Mouse (Mus musculus) 3T3-L1 (cell line): ENCODE data around the gene Trmt44.
A peak's percentile ranks its signal among the peaks of the same experiment; 100 is the strongest.
"Not testable (repeated sequence)": the region's sequence is repeated elsewhere in the genome, so short reads cannot be mapped to it uniquely, and the experiment has no call there.

Source experiments
- DNase-seq: peaks from one replicate; pipeline ENCODE4 v3.0.0-alpha.2; 2015; ENCODE audit warnings: low read depth, low spot score

Trmt44 gene

DNA sequence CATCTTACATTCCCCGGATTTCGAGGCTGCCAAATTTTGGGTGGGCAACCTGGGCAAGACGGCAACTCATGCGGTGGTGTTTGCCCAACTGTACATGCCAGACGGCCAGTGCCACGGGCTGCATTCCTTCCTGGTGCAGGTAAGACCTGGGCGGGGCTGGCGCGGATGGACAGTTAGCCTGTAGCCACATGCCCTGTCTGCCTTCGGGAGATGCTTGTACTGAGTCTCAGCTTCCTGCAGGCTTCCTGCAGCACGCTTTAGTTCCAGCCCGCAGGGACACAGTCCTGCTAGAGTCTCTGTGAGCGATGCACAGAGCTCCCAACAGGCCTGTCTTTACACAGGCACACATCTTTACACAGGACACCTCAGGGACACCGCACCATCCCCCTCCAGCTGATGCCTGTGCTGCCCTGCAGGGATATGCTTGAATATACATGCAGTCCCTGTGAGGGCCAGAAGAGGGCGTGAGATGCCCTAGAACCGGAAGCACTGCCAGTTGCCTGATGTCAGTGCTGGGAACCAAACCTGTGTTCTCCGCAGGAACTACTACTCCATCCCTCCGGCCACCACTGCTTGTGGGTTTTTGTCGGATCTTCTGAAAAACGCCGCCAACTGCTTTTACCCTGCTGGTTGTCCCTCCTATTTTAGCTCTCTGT lies 17.3 kb upstream of the Trmt44 start:
- DNase-seq: no peak

DNA sequence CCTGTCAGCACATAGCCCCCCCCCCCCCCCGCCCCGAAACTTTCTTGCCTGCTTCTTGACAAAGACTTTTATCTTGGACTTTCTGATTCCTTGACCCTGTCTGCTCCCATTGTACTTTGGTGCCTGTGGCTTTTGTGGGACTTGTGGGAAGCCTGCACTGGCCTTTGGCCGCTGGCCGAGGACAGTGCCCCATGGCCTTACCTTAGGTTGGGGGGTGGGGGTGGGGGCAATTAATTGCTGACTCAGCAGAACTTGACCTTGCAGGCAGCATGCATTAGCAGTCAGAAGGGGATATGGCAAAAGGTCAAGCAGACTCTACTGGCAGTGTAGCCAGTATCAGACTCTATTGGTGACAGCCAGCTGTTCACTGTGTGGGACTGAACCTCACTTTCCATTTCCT lies 16.6 kb upstream of the Trmt44 start:
- DNase-seq: no peak

DNA sequence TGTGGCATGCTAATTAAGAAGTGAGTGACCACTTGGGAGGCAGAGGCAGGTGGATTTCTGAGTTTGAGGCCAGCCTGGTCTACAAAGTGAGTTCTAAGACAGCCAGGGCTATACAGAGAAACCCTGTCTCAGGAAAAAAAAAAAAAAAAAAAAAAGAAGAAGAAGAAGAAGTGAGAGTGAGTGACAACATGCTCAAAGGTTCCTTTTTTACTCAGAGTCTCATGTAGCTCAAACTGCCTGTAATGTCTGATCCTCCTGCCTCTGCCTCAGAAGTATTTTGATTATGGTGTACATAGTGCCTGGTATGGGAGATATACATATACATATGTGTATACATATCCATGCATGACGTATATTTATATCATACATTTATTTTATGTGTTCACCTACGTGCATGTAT lies 9.4 kb upstream of the Trmt44 start:
- DNase-seq: not testable (repeated sequence)

DNA sequence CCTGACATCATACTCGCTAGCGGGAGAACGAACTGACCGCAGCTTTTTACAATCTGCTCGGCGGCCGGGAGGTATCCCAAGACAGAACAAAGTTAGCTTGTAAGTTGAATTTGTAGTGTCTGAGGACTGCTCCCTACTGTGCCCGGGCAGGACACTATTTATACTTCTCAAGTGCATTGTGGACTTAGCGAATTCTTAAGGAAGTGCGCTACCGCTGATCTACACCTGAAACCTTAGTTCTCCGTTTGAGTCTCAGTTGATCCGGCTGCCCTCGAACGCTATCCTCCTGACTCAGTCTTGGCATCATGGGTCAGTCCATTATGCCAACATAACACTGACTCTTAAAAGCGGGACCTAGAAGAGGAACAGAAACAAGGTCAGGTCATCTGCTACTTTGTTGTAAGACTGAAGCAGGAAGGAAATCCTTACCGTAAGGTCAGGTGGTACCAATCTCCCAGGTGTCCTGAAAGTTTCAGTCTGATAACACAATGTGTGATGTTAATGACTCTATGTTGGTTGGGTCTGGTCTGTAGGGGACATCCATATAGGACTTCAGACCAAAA lies 8.4 kb upstream of the Trmt44 start:
- no peak for DNase-seq

DNA sequence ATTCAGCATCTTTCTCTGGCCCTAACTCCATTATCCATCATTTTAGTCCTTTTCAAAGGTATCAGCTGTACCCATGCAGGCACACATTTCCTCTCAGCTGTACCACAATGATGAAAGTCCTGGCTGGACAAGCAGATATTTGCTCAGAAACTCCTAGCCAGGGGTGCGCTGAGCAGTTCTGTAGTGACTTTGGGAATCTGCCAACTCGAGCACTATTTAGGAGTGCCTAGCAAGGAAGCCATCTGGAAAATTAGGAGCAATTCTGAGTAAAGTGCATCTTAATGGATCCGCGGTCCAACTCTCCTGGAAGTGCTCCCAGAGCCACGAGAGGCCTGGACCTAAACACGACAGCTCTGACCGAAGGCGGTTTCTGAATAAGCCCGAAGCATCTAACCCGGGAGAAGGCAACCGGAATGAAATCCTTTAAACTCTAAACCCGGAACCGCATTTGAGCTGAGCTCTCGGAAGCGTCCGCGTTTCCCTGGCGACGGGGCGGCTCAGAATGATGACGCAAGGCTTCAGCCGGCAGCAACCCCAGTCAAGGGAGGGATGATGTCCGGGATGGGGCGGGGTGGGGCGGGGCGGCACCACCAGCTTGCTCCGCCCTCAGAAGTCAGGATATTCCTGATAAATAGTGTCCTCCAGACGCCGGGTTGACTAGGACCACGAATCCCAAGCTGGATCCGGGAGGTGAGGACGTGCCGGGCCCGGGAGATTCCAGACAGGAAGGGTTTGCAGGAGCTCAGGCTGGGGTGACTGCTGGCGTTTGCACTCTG lies 7.8 kb upstream of the Trmt44 start, which contains the start of gene Acox3:
TSS of gene Acox3 (plus strand) at position 596 of the 776 bp plus-strand sequence.
- peak; percentile 99 for DNase-seq

DNA sequence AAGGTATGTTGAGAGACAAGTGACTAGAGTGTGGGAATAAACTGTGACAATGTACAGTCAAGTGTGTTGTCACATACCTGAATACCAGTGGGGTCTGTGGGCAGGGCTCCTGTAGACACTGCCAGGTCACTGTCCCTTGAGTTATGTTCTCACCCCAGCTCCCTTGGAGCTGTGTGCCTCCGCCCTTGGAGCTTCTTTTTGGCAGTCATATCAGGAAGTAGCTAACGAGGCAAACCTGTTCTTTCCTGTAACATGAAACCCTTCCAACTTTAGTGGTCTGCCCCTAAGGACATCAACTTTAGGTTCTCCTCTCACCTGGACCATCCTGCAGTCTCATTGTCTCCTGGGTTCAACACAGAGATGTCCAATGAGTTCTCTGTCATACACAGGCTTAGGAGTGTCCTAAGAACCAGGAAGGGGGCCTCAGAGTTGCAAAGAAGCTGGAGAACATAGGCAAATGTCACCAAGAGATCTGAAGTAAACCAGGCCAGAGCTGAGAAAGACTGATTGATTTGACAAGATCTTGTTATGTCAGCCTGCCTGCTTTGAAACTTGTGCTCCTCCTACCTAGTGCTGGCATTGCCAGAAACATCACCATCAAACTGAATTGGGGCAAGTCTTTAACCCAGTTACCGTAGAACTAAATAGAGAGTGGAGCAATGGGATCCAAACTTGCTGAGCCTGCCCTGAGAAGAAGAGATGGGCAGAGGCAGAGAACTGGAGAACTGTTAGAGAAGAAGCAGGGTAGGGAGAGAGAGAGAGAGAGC lies 5.5 kb upstream of the Trmt44 start:
- DNase-seq: no peak

DNA sequence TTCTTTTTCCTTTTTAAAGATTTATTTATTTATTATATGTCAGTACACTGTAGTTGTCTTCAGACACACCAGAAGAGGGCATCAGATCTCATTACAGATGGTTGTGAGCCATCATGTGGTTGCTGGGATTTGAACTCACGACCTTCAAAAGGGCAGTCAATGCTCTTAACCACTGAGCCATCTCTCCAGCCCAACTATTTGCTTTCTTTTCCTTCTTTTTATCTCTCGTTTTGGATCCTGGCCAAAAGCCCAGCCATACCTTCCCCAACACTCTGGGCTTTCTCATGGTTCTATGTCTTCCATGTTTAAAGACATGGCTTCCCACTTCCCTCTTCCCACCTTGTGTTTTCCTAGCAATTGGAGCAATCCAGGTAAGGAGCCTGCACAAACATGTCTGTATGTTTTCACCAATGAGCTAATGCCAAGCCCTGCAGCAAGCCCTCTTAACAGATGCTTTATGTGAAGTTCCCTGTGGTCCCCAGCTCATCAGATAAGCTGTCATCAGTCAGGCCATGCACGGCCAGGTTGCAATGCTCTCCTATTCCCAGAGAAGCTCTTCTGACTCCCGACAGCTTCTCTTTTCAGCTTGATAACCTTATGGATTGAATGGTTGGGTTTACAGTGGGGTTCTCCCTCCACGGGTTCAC lies 4.5 kb upstream of the Trmt44 start:
- DNase-seq: no peak

DNA sequence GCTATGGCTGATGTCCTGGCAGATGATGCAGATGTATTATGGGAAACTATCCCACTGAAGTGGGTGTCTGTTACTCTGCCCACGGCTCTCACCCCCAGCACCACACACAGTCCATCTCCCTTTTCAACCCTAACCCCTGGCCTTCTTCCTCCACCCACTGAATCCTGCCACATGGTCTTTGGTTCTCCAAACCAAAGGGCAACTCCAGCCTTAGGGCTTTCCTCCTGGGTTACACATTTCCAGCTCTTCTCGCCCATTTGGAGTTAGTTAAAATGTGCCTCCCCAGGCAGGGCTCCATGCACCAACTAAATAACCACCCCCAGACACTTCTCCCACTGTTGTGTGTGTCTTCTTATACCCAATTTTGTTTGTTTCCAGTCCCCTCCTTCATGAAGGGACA lies 3.5 kb upstream of the Trmt44 start:
- DNase-seq: no peak

DNA sequence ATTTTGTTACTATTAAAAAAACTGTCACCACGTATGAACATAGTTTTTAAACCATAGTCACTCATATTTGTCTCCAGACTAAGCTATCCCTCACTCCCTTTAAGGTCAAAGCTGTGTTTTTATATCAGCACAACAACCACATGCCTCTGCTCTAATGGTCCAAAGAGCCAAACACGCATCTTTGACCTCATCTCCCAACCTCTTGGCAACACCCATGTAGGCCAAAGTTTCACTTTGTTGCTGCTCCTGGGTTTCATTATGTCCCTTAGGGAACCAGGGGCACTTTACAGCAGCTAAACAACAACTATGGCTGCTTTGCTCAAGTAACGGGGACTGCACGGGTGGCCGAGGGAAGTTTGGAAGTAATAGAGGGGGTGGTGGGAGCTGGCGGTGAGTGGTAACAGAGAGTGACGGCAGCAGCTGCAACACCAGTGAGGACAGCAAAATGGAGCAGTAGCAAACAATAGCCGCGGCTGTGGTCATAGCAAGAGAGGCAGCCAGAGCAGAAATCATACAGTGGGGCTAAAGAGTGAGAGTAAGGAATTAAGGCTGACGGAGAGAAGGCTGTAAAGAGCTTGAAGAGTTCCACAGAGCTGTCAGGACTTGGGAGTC lies 1.6 kb upstream of the Trmt44 start:
- no peak for DNase-seq

DNA sequence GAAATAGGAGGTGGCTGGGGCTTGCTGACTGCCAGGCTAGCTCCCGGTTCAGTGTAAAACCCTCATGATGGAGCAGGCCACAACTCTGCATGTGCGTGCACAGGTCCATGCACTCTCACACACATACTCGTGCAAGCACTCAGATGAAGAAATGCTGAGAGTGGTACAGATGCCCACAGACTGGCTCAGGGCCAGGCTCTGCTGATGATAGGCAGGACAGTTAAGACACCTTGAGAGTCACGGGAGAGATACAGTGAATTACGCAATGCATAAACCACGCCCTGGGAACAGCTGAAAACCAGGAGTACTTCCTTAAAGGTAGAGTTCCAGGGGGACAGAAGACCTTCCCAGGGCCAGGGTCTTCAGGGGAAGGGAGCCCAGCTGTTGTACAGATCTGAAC lies 3.3 kb downstream of the Trmt44 start:
- DNase-seq: no peak

DNA sequence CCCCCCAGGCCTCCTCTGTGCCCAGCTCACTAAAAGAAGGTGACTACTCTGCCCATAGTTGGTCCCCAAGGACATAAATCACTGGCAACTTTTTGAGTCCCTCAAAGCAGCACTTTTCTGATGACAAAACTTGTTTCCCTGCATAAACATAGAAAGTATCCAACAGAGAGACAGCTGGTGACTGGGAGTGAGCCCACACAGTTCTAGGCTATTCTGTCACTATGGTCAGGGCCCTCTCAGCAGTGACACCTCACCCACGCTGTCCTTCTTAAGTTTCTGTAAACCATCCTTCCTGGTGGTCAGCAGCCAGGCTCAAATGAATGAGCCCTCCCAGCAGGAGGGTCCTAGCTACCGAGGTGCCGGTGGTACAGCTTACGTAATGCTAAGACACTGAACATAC lies 8.2 kb downstream of the Trmt44 start:
- DNase-seq: no peak

DNA sequence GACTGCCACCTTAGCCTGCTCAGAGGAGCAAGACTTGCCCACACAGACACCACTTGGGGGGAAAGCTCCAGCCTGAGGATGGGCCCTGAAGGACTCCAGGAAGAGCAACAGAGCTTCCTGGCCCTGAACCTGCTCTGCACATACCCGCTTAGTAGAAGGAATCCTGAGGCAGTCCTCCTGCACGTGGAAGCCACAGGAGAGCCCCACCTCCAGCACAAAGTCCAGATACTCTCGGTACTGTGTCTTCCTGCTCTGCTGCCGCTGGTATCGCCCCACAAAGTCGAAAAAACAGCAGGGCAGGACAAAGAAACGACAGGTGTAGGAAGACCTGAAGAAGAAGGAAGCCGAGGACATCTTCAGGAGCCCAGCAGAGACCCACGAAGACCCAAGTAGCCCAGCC lies 9.7 kb downstream of the Trmt44 start:
- DNase-seq: no peak

DNA sequence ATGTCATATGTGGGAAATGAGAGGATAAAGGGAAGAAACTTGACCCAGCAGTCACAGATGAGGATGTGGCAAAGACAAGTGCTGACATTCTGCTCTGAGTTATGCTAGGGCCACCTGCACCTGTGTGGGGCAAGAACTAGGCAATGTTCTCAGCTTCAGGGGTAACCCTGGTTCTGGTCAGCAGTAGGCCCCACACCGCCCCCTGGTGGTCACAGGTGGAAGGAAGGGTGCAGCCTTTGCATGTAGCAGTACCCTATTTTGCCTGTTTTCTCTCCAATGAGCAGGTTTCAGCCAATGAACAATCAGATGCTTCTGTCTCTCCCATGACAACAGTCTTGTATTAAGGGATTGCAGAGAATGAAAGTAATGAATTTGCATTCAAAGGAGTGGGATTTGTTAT lies 11.4 kb downstream of the Trmt44 start:
- peak; percentile 82 for DNase-seq

DNA sequence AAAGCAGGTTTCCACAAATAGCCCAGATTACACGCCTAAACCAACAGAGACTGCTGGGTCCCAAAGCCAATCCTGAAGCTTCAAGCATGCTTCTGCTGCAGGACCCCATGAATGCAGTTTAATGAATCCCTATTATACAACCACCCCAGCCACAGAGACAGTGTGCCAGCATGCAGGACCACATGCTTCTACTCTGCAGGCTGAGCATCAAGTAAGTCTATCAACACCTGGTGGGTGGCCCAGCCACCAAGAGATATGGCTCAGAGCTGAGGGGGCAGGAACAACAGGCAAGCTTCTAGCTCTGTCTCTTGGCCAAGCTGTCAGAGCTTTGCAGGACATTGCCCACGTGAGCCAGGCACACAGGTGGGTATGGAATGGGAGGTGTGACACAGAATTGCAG lies 12.3 kb downstream of the Trmt44 start:
- no peak for DNase-seq

DNA sequence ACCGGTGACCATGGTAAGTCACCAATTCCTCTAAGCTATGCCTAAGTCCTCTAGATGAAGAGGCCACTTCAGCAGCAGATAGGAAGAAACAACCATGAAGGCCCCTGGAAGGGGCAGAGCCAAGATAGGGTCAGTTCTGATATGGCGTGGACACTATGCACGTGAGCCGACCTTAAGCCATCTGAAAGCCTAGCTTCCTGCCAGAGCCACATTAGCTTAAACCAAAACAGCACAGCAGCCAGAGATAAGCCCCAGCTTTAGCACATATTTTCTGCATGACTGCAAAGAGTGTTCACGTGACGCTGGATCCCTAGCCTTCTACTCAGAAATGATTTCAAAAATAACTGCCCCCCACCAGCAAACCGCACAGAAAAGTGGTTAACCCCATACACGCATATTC lies 15.4 kb downstream of the Trmt44 start:
- no peak for DNase-seq

DNA sequence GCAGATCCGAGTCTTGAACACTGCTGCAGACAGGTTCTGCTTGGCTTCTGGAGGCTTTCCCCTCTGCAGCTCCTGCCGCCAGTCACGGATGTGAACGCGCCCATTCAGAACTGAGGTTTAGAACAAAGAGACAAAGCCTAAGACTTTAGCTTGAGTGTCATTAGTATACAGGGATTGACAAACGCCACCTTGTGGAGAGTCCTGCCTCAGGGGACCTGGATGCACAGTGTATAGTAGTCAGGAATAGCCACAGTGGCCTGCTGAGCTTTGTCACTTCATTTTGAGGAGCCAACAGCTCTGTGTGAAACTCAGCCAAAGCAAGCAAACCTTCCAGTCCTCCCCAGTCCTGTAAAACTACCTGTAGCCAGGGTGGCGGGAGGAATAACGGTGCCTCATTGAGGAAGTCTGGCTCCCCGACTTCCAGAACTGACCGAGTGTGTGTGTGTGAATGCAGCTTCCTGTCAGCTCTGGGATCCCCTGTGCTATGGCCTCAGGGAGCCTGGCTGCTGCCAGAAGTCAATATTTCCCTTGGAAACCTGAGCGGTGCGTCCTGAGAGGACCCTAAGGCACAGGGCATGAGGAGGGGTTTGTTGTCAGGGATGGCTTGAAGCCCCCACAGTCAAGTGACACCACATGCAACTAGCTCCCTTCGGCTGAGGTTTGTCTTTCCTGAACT lies 16.8 kb downstream of the Trmt44 start:
- peak; percentile 30 for DNase-seq

DNA sequence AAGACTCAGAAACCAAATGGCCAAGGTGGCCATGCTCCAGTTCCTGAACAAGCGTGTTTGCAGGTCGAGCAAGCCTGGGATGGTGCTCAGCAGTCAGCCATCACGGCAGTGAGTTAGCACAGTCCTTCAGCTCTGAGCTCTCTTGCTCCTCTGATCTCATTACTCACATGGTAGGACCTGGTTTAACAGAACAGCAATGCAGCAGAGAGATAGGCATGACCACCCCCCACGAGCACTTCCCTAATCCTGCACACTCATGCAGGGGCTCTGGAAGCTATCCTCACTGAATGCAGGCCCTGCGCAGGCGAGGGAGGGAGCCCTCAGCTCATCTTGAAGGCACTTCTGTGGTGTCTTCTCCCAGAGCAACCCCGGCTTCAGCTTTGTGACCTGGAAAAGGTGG lies 18.5 kb downstream of the Trmt44 start:
- no peak for DNase-seq

DNA sequence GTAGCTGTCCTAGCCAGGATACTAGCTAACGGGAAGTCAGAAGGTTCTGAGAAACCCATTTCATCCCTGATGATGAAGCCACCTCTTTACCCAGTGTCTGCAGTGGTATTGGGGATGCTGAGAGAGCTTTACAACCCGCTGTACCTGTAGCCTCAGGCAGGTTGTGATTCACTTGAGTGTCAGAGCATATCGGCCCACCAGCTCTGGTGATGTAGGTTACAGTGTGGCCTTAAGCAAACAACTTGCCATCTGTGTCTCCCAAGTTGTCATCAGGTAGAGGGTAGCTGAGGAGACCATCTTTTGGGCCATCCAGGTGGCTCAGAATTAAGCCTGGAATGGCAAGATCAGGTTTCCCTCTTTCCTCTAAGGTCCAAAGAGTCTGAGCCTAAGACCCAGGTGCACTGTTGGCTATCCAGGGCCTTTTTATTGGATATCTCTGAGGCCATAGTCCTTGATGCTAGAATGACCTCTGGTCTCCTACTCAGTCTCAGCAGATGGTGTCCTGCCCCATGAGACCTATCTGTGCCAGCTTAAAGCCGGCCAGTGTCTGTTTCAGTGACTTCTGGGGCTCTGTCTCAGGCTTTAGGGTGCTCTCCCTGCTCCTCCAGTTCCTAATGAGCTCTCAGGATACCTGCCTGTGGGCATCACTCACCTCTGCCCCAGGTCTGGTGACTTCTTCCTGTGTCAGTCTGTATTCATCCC lies 21.9 kb downstream of the Trmt44 start:
- DNase-seq: no peak

DNA sequence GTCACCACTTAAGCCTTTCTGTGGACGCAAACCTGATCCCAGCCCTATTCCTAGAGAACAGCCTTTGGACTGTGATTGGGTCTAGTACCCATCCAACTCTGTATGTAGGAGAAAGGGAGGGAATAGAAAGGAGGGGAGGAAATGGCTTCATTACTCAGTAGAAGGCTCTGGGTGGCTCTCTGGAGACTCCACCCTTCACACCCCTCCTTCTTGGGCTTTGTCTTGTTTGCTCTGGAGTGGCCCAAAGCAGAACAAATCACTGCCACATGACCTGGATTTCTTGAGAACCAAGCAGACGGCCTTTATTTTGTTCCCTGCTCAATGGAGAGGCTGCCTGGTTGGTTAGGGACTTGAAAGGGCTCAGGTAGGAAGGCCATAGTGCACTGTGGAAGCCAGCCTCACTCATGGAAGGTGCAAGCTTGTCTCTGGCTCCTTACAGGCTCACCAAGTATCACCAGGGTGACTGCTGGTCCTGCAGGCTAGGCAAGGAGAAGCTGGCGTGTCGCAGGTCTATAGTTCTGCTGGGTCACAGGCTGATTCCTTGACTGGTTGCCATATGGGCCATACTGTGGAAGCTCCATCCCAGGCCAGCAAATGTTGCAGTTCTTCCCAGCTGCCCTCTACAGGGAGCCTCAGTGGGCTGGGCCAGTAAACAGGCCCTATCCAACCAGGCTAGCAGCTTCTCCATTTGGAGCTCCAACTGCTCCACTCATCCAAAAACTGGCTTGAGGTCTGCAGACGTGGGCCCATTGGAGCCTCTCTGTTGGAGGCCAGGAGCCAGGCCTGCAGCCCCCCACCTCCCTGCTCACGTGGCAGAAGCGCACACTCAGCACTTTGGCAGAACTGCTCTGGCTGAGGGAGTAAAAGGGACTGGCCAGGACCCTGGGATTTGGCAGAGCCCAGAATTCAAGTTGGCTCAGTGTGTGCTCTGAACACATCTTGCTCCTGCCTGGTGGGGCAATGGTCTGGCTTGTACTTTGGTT lies 22.7 kb downstream of the Trmt44 start:
- no peak for DNase-seq
